Mouse (Mus musculus): ENCODE measurements around the gene Dnmbp. TPM values are rescaled to one million over a fixed set of nuclear protein-coding genes. Genes with fewer than 3 reads are reported as not detected.
A peak's percentile ranks its signal among the peaks of the same experiment; 100 is the strongest.

Dnmbp gene
- polyA plus RNA-seq, 1 experiment from 2014 or later, result 24.2 TPM

DNA sequence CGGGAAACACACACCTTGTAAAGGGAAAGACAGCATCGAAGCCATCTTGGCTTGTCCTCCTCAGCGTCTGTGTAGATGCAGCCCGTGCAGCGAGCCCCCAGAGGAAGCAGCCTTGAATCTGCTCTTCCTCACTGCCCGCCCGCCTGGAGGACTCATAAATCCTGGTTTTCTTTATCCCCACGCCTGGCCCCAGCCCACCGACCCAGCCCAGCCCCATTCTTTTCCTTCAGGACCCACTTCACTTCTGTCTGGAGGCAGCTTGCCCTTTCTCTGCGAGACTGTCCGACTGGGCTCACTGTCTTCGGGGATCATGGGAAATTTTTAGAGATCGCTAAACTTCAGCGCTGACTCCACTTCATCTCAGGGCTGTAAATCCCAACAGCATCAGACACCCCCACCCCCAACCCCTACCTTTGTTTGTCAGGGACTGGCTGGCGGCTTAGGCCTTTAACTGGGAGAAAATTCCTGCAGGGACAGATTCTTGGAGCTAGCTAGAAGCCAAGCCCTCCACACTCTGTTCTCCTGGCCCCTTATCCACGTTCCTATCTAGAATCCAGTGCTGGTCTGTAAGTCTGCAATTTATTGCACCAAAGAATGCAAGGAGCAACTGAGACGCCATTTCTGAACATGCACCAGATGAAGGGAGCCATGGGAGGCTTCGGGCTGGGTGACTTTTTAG lies 57.0 kb downstream of the Dnmbp start:
- H3K4me3 ChIP-seq (ENCODE audit: low read length), result 0 out of 2 replicates have a peak overlapping the region, but pooled peaks have one; percentile 0
- WGBS, result 9% methylated on average over 18 of the region's 18 CpGs
- no peaks in the 10 kb centered on the region for H3K27me3 ChIP-seq (ENCODE audit: control insufficient read depth, insufficient read depth, low read length)
- peak overlapping the region; percentile 24; the same call in 1 of the 2 replicates for H3K4me2 ChIP-seq (replicated peaks; ENCODE audit: low read depth, low read length)
- peak; percentile 34; the same call in 1 of the 2 replicates for ATAC-seq (ENCODE audit: low FRiP score, low TSS enrichment)
- peak overlapping the region; percentile 78 for H3K27ac ChIP-seq (ENCODE audit: low read depth, low read length)
- H3K36me3 ChIP-seq (ENCODE audit: control insufficient read depth, insufficient read depth, low read length), result no peaks in the 10 kb centered on the region
- H3K4me1 ChIP-seq (ENCODE audit: control insufficient read depth, insufficient read depth, low read length), result peaks cover 42% of the 10 kb centered on the region
- H3K9ac ChIP-seq (ENCODE audit: low read depth, low read length), result peak overlapping the region; percentile 36; the same call in 1 of the 2 replicates
- H3K9me3 ChIP-seq (ENCODE audit: control insufficient read depth, low read length), result no peaks in the 10 kb centered on the region

DNA sequence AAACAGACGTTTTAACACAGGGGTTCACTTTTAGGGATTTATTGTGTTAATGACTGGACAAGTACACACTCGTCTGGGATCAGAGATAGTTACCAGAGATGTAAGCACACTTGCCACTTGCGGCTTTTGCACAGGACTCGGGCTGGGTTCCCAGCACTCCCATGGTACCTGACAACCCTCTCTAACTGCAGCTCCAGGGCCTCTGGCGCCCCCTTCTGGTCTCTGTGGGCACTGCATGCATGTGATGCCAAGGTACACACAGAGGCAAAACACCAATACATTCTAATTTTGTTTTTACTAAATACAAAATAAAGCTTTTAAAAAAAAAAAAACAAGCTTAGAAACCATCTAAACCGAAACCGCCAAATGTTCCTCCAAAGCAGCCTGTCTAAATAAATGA lies 58.4 kb downstream of the Dnmbp start:
- H3K36me3 ChIP-seq (ENCODE audit: control insufficient read depth, insufficient read depth, low read length), result no peaks in the 10 kb centered on the region
- no peaks in the 10 kb centered on the region for H3K27me3 ChIP-seq (ENCODE audit: control insufficient read depth, insufficient read depth, low read length)
- no peak for ATAC-seq (ENCODE audit: low FRiP score, low TSS enrichment)
- no peak overlapping the region for H3K27ac ChIP-seq (ENCODE audit: low read depth, low read length)
- H3K9me3 ChIP-seq (ENCODE audit: control insufficient read depth, low read length), result no peaks in the 10 kb centered on the region
- no peak overlapping the region for H3K4me3 ChIP-seq (ENCODE audit: low read length)
- no peak overlapping the region for H3K9ac ChIP-seq (ENCODE audit: low read depth, low read length)
- no peak overlapping the region for H3K4me2 ChIP-seq (replicated peaks; ENCODE audit: low read depth, low read length)
- peaks cover 44% of the 10 kb centered on the region for H3K4me1 ChIP-seq (ENCODE audit: control insufficient read depth, insufficient read depth, low read length)
- 85% methylated on average over 7 of the region's 7 CpGs for WGBS

DNA sequence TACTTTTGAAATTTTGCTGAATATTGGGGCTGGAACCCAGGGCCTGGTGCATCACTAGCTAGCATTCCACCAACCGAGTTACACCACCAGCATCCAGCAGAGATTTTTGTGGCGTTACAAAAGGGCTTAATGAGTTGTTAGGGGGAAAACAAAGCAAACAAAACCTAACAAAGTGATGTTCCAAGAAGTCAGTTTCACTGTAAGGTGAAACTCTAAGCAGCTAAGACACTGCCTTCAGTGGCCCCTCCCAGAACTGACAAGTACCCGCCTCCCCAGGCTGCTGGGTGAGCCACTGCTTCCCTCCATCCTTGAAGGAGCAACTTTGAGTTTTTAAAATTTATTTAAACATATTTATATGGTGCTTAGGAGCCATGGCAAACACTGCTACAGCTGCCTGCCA lies 59.6 kb downstream of the Dnmbp start:
- H3K27ac ChIP-seq (ENCODE audit: low read depth, low read length), result no peak overlapping the region
- ATAC-seq (ENCODE audit: low FRiP score, low TSS enrichment), result no peak
- H3K9ac ChIP-seq (ENCODE audit: low read depth, low read length), result no peak overlapping the region
- 18% methylated on average over 3 of the region's 3 CpGs for WGBS
- no peak overlapping the region for H3K4me2 ChIP-seq (replicated peaks; ENCODE audit: low read depth, low read length)
- peaks cover 44% of the 10 kb centered on the region for H3K4me1 ChIP-seq (ENCODE audit: control insufficient read depth, insufficient read depth, low read length)
- no peaks in the 10 kb centered on the region for H3K27me3 ChIP-seq (ENCODE audit: control insufficient read depth, insufficient read depth, low read length)
- H3K9me3 ChIP-seq (ENCODE audit: control insufficient read depth, low read length), result no peaks in the 10 kb centered on the region
- H3K36me3 ChIP-seq (ENCODE audit: control insufficient read depth, insufficient read depth, low read length), result no peaks in the 10 kb centered on the region
- H3K4me3 ChIP-seq (ENCODE audit: low read length), result no peak overlapping the region

DNA sequence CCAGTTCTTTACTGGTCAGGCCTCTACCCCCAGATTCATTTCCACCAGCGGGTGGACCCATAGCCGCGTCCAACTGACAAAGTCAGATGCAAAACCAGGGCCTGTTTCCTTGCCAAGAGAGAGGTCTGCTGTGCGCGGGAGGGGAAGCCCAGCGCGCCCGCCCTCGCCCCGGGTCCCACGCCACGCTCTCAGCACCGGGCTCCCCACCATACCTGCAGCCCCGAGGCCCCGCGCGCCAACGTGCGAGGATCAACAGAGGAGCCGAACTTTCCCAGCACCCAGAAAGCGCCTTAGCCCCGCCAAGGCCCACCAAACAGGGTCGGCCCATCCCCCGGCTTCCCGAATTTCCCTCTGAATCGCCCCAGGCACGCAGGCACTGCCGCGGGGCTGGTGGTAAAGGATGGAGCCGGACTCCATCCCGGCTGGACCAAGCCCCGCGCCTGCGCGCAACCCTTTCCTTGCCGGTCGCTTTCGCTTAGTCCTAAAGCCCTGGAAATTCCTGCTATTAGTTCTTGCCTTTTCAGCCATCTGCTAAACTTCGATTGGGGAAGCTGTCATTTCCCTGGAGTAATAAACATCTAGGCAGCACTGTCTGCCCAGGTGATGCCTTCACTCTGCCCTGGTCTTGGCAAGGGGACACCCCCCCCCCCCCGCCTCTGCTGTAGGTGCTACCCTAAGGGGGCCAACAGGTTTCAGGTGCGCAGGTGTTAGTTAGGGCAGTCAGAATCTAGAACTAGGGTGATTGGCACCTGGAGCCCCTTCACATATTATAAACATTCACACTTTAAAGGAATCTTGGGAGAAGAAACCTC lies 60.4 kb downstream of the Dnmbp start:
- WGBS, result 1% methylated on average over 41 of the region's 41 CpGs
- Histone ChIP-seq H3K27ac (ENCODE audit: low read depth, low read length) (peak overlapping the region; percentile 91), H3K4me2 (replicated peaks; ENCODE audit: low read depth, low read length) (peak overlapping the region; percentile 77), H3K4me1 (ENCODE audit: control insufficient read depth, insufficient read depth, low read length) (peaks cover 39% of the 10 kb centered on the region), H3K27me3 (ENCODE audit: control insufficient read depth, insufficient read depth, low read length) (no peaks in the 10 kb centered on the region), H3K9me3 (ENCODE audit: control insufficient read depth, low read length) (no peaks in the 10 kb centered on the region), H3K36me3 (ENCODE audit: control insufficient read depth, insufficient read depth, low read length) (peaks cover 2% of the 10 kb centered on the region), H3K9ac (ENCODE audit: low read depth, low read length) (peak overlapping the region; percentile 73), H3K4me3 (ENCODE audit: low read length) (peak overlapping the region; percentile 64)
- ATAC-seq (ENCODE audit: low FRiP score, low TSS enrichment), result peak; percentile 89

DNA sequence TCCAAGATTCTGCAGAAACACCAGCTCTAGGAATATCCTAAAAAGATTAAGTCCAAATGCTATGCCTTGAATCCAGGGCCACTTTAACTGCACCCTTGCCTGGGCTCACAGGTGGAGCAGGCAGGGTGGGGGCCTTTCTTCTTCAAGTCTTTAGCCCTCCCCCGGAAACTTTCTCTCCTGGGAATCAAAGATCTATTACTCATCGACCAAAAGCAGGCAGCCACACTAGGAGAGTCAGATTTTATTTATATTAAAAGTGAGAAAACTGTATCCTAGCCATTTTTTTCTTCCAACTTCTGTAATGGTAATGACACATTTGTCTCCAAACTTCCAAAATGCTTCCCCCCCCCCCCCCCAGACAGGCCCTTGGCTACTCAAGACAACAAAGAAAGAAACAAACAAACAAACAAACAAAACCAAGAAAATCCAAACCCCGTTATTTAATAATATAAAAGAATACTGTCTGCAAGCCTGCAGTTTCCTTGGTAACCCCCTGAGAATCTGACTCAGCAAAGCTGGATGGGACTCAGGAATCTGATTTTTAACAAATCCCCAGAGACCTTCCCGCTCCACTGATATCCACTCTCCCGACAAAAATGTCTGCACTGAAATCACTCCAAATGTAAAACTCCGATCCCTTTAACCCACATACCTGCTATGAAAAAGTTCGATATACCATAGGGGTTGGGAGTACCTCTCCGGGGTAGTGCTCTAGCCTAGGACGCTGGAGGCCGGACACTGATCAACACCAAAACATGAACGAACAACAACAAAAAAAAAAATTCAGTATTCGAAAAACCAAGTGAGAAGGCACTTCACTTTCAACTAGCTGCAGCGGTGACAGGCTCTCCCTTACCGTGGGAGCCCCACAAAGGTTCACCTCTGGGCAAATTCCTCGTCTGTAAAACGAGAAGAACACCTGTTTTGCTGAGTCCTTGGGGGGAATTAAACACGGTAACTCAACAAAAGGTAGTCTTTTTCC lies 61.6 kb downstream of the Dnmbp start:
- Histone ChIP-seq H3K4me3 (ENCODE audit: low read length) (peak overlapping the region; percentile 64), H3K27me3 (ENCODE audit: control insufficient read depth, insufficient read depth, low read length) (no peaks in the 10 kb centered on the region), H3K4me2 (replicated peaks; ENCODE audit: low read depth, low read length) (peak overlapping the region; percentile 77), H3K9ac (ENCODE audit: low read depth, low read length) (peak overlapping the region; percentile 73), H3K4me1 (ENCODE audit: control insufficient read depth, insufficient read depth, low read length) (peaks cover 29% of the 10 kb centered on the region), H3K36me3 (ENCODE audit: control insufficient read depth, insufficient read depth, low read length) (peaks cover 13% of the 10 kb centered on the region), H3K9me3 (ENCODE audit: control insufficient read depth, low read length) (no peaks in the 10 kb centered on the region), H3K27ac (ENCODE audit: low read depth, low read length) (peak overlapping the region; percentile 91; the same call in 1 of the 2 replicates)
- ATAC-seq (ENCODE audit: low FRiP score, low TSS enrichment), result no peak
- WGBS, result 6% methylated on average over 17 of the region's 17 CpGs

DNA sequence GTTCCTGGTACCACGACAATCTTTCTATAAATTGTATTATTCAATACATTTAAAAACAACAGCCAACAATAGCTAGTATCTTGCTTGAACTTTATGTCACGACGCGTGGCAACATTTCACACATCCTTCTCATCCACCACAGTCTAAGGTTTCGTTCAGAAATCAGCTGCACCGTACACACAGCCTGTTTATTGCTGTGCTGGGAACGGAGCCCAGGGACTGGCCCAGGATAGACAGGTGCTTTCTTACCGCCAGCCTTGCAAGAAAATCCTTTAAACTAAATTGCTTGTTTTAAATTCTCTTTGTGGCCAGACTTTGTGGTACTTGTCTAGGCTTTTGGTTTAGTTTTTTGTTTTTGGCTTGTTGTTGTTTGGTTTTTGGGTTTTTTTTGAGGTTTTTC lies 62.6 kb downstream of the Dnmbp start:
- no peak overlapping the region for H3K9ac ChIP-seq (ENCODE audit: low read depth, low read length)
- H3K27me3 ChIP-seq (ENCODE audit: control insufficient read depth, insufficient read depth, low read length), result no peaks in the 10 kb centered on the region
- no peak overlapping the region for H3K4me3 ChIP-seq (ENCODE audit: low read length)
- 82% methylated on average over 8 of the region's 8 CpGs for WGBS
- no peak for ATAC-seq (ENCODE audit: low FRiP score, low TSS enrichment)
- H3K9me3 ChIP-seq (ENCODE audit: control insufficient read depth, low read length), result no peaks in the 10 kb centered on the region
- peaks cover 19% of the 10 kb centered on the region for H3K4me1 ChIP-seq (ENCODE audit: control insufficient read depth, insufficient read depth, low read length)
- no peak overlapping the region for H3K4me2 ChIP-seq (replicated peaks; ENCODE audit: low read depth, low read length)
- H3K27ac ChIP-seq (ENCODE audit: low read depth, low read length), result no peak overlapping the region
- peaks cover 23% of the 10 kb centered on the region for H3K36me3 ChIP-seq (ENCODE audit: control insufficient read depth, insufficient read depth, low read length)

DNA sequence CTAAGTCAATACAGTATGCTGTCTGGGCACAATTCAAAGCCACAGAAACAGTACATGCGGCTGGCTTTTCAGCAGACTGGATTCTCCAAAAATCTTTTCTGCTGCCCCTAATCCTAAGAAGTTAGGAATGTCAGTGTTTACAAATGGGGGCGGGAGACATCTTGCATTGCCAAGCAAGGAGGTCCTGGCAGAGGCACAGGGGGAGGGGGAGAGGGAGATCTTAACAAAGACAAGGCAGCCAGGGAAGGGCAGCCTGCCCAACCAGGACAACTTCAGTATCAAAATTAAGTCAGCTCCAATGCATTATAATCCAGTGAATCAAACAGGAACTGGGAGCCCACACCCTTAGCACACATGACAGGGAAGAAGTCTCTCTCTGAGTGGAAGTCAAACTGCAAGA lies 64.0 kb downstream of the Dnmbp start:
- WGBS, result 63% methylated on average over 2 of the region's 2 CpGs
- ATAC-seq (ENCODE audit: low FRiP score, low TSS enrichment), result no peak

DNA sequence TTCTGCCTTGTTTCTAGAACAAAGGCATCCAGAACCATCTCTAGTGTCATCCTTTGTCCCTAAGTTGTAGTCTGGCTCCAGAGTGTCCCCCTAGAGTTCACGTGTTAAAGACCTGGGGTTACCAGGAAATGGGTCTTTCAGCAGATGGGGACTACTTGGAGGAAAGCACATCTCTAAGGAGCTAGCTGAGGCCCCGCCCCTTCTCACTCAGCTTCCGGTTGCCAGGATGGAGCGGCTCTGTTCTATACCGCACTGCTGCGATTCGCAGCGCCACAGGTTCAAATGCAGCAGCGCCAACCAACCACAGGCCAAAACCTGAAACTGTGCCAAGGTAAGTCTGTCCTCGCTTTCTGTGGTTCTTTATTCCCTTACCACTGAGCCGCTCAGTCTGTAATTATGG lies 65.6 kb downstream of the Dnmbp start:
- Histone ChIP-seq H3K4me1 (ENCODE audit: control insufficient read depth, insufficient read depth, low read length) (peaks cover 7% of the 10 kb centered on the region), H3K36me3 (ENCODE audit: control insufficient read depth, insufficient read depth, low read length) (peaks cover 53% of the 10 kb centered on the region), H3K27ac (ENCODE audit: low read depth, low read length) (no peak overlapping the region), H3K4me2 (replicated peaks; ENCODE audit: low read depth, low read length) (no peak overlapping the region), H3K4me3 (ENCODE audit: low read length) (no peak overlapping the region), H3K27me3 (ENCODE audit: control insufficient read depth, insufficient read depth, low read length) (no peaks in the 10 kb centered on the region), H3K9ac (ENCODE audit: low read depth, low read length) (no peak overlapping the region), H3K9me3 (ENCODE audit: control insufficient read depth, low read length) (no peaks in the 10 kb centered on the region)
- 95% methylated on average over 11 of the region's 11 CpGs for WGBS
- no peak for ATAC-seq (ENCODE audit: low FRiP score, low TSS enrichment)

More for the DNA sequence above, 64.0 kb downstream of the Dnmbp start:
- H3K36me3 ChIP-seq (ENCODE audit: control insufficient read depth, insufficient read depth, low read length), result peaks cover 36% of the 10 kb centered on the region
- H3K4me2 ChIP-seq (replicated peaks; ENCODE audit: low read depth, low read length), result no peak overlapping the region
- no peak overlapping the region for H3K27ac ChIP-seq (ENCODE audit: low read depth, low read length)
- no peak overlapping the region for H3K4me3 ChIP-seq (ENCODE audit: low read length)
- no peak overlapping the region for H3K9ac ChIP-seq (ENCODE audit: low read depth, low read length)
- H3K4me1 ChIP-seq (ENCODE audit: control insufficient read depth, insufficient read depth, low read length), result peaks cover 19% of the 10 kb centered on the region
- H3K27me3 ChIP-seq (ENCODE audit: control insufficient read depth, insufficient read depth, low read length), result no peaks in the 10 kb centered on the region
- H3K9me3 ChIP-seq (ENCODE audit: control insufficient read depth, low read length), result no peaks in the 10 kb centered on the region
